Mouse (Mus musculus) ovary, postnatal 36 days (tissue): ENCODE data around the gene Rbm12b1.
"Not testable (repeated sequence)": the region's sequence is repeated elsewhere in the genome, so short reads cannot be mapped to it uniquely, and the experiment has no call there.

Source experiments
- DNase-seq: peaks from one replicate; pipeline ENCODE4 v3.0.0; 2022; ENCODE audit warnings: low spot score, mixed read lengths

The Rbm12b1 gene

DNA sequence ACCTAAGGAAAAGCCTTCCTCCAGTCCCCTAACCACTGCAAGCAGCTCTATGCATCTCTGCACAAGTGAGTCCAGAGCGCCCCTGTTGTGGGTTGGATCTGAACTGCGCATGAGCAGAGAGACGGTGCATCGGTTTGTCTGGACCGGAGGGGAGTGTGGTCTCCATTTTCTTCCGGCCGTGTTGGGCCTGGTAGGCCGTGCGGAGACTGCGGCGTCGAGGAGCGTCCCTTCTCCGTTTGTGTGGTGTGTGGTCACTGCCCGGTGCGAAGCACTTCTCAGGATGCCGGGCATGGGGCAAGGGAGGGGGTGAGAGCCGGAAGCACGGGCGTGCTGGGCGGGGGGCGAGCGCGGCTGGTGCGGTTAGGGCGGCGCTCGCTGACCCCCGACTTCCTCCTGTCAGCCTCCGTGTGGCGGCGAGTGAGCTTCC, at the start of gene Rbm12b1:
TSS of gene Rbm12b1 (plus strand) at position 124 of the 427 bp plus-strand sequence.
- peak; percentile 74 for DNase-seq

DNA sequence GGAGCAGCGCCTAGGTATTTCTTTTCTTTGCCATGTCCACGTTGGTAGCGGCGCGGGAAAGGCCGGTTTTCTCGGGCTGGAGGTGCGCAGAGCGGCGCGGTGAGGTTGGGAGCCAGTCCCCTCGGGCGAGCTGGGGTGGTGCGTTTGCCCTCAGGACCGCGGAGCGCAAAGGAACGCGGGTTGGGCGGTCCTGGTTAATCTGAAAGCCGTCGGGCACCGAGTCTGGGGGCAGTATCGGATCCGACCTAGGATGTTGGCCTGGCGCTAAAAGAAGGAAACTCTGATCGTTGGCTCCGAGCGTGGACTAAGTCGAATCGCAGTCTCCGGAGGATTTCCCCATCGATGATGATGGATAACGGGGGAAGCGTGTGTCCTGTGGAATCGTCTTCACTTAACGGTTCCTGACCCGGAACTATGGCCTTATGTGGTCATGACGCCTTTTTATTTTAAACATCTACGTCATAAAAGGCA, 563 bp downstream of the Rbm12b1 start:
- DNase-seq = peak; percentile 11

DNA sequence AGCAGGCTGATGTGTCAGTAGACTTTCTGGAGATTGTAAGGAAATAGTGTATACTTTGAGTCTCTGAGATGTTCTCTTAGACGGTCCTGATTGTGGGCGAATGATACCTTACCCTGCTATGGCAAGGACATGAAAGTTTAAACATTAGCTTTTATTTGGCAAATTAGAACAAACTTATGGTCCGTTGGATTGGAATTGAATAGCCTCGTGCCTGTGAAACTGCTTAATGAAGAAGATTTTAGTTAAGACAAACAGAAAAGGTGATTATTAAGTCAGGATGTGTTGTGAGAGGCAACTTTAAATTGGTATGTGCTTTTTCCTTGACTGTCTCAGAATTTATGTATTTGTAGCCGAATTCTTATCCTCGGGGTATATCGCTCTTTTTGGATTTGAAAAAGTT, 1.5 kb downstream of the Rbm12b1 start:
- not testable (repeated sequence) for DNase-seq

DNA sequence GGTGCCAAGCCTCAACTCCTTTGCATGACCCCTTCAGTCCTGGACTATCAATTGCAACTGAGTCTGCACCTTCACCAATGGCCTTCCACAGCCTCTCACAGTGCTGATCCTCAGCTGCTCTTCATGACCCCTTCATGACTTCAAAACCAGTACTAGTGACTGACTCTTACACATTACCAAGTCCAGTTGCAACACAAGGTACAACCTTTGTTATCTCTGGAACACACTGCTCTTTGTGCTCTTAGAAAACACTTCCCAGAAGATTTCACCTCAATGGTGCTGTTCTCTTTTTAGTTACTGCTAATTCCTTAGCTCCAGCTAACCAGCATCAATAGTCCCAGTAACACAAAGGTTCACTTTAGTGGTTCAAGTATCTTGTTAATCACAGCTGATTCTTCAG, 7.6 kb downstream of the Rbm12b1 start:
- no peak for DNase-seq

DNA sequence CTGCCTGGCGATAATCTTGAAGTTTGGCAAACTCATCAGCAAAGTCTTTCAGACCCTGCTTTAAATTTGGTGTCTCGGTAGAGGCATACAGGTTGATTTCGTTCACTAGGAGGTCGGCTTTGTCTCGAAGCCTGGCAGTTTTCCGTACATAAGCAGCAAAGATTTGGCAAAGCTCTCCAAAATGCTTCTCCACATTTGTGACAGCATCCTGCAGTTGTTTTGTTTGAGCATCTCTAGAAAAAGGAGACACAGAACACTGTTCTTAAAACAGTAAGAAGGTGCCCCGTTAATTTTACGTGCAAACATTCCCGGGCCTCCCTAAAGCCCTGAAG, 30.9 kb downstream of the Rbm12b1 start:
- no peak for DNase-seq

DNA sequence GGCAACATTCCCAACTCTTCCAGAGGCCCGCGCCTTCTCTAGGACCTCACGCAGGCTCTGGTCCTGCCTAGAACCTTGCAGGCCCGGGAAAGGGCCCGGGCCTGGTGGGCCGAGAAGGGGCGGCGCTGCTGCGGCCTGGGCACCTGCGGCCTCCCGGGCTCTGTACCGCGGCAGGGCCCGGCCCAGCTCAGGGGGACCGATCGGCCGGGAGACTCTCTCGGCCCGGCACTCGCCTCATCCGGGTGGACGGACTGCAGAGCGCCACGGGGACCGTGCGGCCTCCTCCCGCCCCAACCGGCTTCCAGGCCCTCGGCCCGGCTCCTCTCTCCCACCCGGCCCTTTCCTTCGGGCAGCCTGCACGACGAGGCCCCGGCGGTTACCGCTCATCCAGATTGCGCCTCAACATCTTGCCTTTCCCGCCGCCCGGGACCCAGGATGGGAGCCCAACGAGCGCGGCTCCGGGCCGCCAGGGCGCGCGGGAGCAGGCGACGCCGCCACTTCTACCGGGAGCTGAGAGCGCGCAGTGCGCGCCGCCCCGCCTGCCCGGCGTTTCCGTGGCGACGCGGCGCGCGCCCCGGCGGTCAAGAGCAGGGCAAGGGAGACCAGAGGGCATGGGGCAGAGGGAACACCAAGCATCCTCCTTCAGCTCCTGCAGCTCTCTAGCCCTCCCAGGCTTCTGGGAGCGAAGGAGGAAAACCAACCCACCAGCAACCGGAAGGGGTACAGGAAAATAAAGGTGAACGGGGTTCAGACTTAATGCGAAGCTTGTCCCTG, 31.4 kb downstream of the Rbm12b1 start, which contains the start of gene Fam92a:
TSS of gene Fam92a (minus strand) at position 698 of the 774 bp plus-strand sequence.
- DNase-seq = peak; percentile 82

DNA sequence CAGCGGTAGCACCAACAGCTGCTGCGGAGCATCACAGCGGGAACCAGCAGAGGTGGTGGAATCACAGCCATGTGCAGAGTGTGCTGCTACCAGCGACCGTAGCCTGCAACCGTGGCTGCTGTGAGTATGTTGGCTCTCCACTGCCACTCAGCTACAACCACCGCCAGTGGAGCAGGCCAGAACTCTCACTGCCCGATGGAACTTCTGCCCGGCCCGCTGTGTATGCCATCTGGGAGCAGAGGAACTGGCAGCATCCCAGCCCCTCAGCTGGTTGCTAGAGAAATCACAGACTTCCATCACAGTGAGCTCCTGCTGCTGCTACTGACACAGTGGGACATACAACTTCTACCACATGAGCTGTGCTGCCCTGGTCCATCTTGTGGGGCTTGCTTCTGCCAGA, 38.9 kb downstream of the Rbm12b1 start:
- DNase-seq = no peak
